Mouse (Mus musculus) CD4-positive, CD25-positive, alpha-beta regulatory T cell (primary cell): ENCODE results near the gene Popdc2. TPM values are rescaled to one million over a fixed set of nuclear protein-coding genes. Genes with fewer than 3 reads are reported as not detected.

ENCODE experiments used
- polyA plus RNA-seq: library from polyadenylated mRNA; unstranded; fragments of 100-300 nt; shearing (Covaris generic); gene quantifications from one replicate; pipeline ENCODE4 v1.2.1, GENCODE M21; 2017

The Popdc2 gene
- 1.6 TPM for polyA plus RNA-seq

GRCm38 (mm10) chr16:38361933-38362332, at the start of gene Popdc2:
Gene Popdc2 (plus strand): TSS chr16:38362209.

GRCm38 (mm10) chr16:38341396-38342324, 20.3 kb upstream of the Popdc2 start, which contains the start of gene Maats1:
Gene Maats1 (minus strand): TSS chr16:38342143.

GRCm38 (mm10) chr16:38346529-38347325, 15.3 kb upstream of the Popdc2 start, which contains the start of the genes Cox17 and Gm21987:
Gene Cox17 (plus strand): TSS chr16:38346991.
Gene Gm21987 (plus strand): TSS chr16:38347040.

Other genes starting within 250 kb of the Popdc2 start
- not detected for gene Nr1i2, start 67.4 kb upstream of the Popdc2 start, polyA plus RNA-seq
- gene Maats1, start 20.1 kb upstream of the Popdc2 start, polyA plus RNA-seq: 0.14 TPM
- 193 TPM for gene Cox17, start 15.2 kb upstream of the Popdc2 start, polyA plus RNA-seq
- gene Gm21987, start 15.2 kb upstream of the Popdc2 start, polyA plus RNA-seq: not detected
- gene Pla1a, start 70.9 kb downstream of the Popdc2 start, polyA plus RNA-seq: 0.12 TPM
- 112 TPM for gene Adprh, start 90.5 kb downstream of the Popdc2 start, polyA plus RNA-seq
- gene Cd80, start 93.4 kb downstream of the Popdc2 start, polyA plus RNA-seq: 3.2 TPM
- gene Timmdc1, start 160.5 kb downstream of the Popdc2 start, polyA plus RNA-seq: 7.9 TPM
- gene Poglut1, start 188.0 kb downstream of the Popdc2 start, polyA plus RNA-seq: 52.8 TPM
- gene Tmem39a, start 196.5 kb downstream of the Popdc2 start, polyA plus RNA-seq: 45.6 TPM